Mouse (Mus musculus) layer of hippocampus, postnatal 25 days (tissue): ENCODE results near the gene Gm4922. TPM values are rescaled to one million over a fixed set of nuclear protein-coding genes. Genes with fewer than 3 reads are reported as not detected.

Experiments used
- total RNA-seq, 2 experiments: library from RNA; stranded (reverse); gene quantifications; 2 replicates each; pipeline ENCODE4 v1.2.3; 2021

The Gm4922 gene
- total RNA-seq, 2 experiments from 2014 or later, result not detected

Other genes starting within 250 kb of the Gm4922 start
- gene Hebp2, start 240.7 kb downstream of the Gm4922 start, total RNA-seq, result 1 to 10 TPM; 1.9 to 3.3 TPM
- gene Arfgef3, start 42.8 kb downstream of the Gm4922 start, total RNA-seq, result 10 to 100 TPM; 80.0 to 89.5 TPM
- 1 to 10 TPM; 2.9 to 3.7 TPM for gene Perp, start 58.2 kb upstream of the Gm4922 start, total RNA-seq
- 1 to 10 TPM; 4.4 to 5.0 TPM for gene Tnfaip3, start 228.9 kb upstream of the Gm4922 start, total RNA-seq